Mouse (Mus musculus) ES-E14 (cell line): ENCODE measurements around the gene Cpne1.

Experiments
- HCFC1 ChIP-seq: IDR thresholded peaks from 2 replicates; pipeline ENCODE4 v1.6.1; 2012; ENCODE audit warnings: low read length, inconsistent platforms, borderline replicate concordance; ENCODE audit not compliant: insufficient read depth
- MAFK ChIP-seq: IDR thresholded peaks from 2 replicates; pipeline ENCODE4 v1.6.1; 2014; ENCODE audit warnings: mild to moderate bottlenecking, low read depth, low read length, inconsistent platforms; ENCODE audit not compliant: insufficient read depth
- ZC3H11A ChIP-seq: IDR thresholded peaks from 2 replicates; pipeline ENCODE4 v1.6.1; 2012; ENCODE audit warnings: low read depth, mild to moderate bottlenecking, inconsistent platforms, low read length, borderline replicate concordance
- ZNF384 ChIP-seq: IDR thresholded peaks from 2 replicates; pipeline ENCODE4 v1.6.1; 2012; ENCODE audit warnings: low read depth, low read length, inconsistent platforms

DNA sequence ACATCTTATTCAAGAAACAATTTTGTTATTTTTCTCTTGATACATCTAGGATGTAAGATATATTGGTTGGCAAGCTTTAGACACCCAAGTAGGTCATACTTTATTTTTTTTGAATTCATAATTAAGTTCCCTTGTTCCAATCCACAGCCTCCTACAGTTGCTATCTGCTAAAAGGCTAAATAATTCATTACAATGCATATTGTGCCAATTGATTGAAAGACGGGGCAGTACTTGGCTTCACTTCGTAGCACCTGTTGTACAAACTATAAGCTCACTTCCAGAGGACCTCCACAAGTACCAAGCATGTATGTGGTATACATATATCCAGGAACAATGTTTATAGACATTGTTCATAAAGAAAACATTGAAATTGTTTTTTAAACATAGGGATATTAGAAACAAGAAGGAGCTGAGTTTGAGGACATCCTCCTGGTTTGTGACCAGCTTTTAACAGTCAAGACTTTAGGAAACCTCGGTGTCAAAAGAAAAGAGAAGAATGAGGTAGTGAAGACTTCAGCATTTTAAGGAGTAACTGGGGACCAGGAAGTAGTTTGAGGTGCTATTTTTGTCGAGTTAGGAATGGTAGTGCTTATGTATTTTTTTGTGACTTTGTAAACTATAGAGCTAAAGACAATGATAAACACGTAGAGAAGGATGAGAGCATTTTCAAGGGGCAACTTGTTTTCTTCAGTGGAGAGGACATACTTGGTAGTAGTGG, 34.7 kb upstream of the Cpne1 start:
- no peak for TF ChIP-seq HCFC1
- no peak for TF ChIP-seq ZC3H11A
- no peak for TF ChIP-seq MAFK
- TF ChIP-seq ZNF384, result no peak
